Mouse (Mus musculus) cerebellum, postnatal 10 days (tissue): ENCODE results near the gene Ffar1.

Source experiments
- DNase-seq, 2 experiments: peaks; one replicate each; pipeline ENCODE4 v3.0.0; 2021; ENCODE audit warnings: mixed read lengths in 2 of 2

Gene Ffar1

GRCm38 (mm10) chr7:30861464-30861863 is at the start of gene Ffar1:
Gene Ffar1 (minus strand): TSS chr7:30861564.
- DNase-seq, result no peak

- no peak for DNase-seq
Measured at GRCm38 (mm10) chr7:30909773-30910172, 48.4 kb upstream of the Ffar1 start.

- DNase-seq, result no peak
Measured at GRCm38 (mm10) chr7:30908992-30909431, 47.6 kb upstream of the Ffar1 start.

- peak; percentile 28 to 43 for DNase-seq
Measured at GRCm38 (mm10) chr7:30908277-30908991, 47.1 kb upstream of the Ffar1 start.

GRCm38 (mm10) chr7:30904042-30904441 is 42.7 kb upstream of the Ffar1 start:
- DNase-seq, result peak; percentile 30 to 48

GRCm38 (mm10) chr7:30895217-30895616 is 33.9 kb upstream of the Ffar1 start:
- DNase-seq, result no peak

- no peak for DNase-seq
Measured at GRCm38 (mm10) chr7:30892515-30892914, 31.2 kb upstream of the Ffar1 start.

- no peak for DNase-seq
Measured at GRCm38 (mm10) chr7:30891746-30892145, 30.4 kb upstream of the Ffar1 start.

- DNase-seq, result no peak
Measured at GRCm38 (mm10) chr7:30890681-30891080, 29.3 kb upstream of the Ffar1 start.

GRCm38 (mm10) chr7:30888786-30889185 is 27.4 kb upstream of the Ffar1 start:
- no peak for DNase-seq

- DNase-seq, result peak; percentile 36 to 45
Measured at GRCm38 (mm10) chr7:30887568-30888188, 26.3 kb upstream of the Ffar1 start.

GRCm38 (mm10) chr7:30886852-30887251 is 25.5 kb upstream of the Ffar1 start:
- DNase-seq, result no peak

- peak; percentile 21 to 22 for DNase-seq
Measured at GRCm38 (mm10) chr7:30884047-30884446, 22.7 kb upstream of the Ffar1 start.

GRCm38 (mm10) chr7:30881367-30881766 is 20.0 kb upstream of the Ffar1 start:
- DNase-seq, result no peak

GRCm38 (mm10) chr7:30880176-30880575 is 18.8 kb upstream of the Ffar1 start, which contains the start of gene Cd22:
Gene Cd22 (minus strand): TSS chr7:30880342.
- no peak for DNase-seq

GRCm38 (mm10) chr7:30878950-30879349 is 17.6 kb upstream of the Ffar1 start:
- no peak for DNase-seq

- peak; percentile 91 to 94 for DNase-seq
Measured at GRCm38 (mm10) chr7:30873083-30873482, 11.7 kb upstream of the Ffar1 start.

- no peak for DNase-seq
Measured at GRCm38 (mm10) chr7:30863386-30863785, 2.0 kb upstream of the Ffar1 start.

GRCm38 (mm10) chr7:30859635-30860402 is 1.5 kb downstream of the Ffar1 start:
- DNase-seq, result peak; percentile 80 to 85

- peak; percentile 89 to 91 for DNase-seq
Measured at GRCm38 (mm10) chr7:30859290-30859634, 2.1 kb downstream of the Ffar1 start.

GRCm38 (mm10) chr7:30857746-30858145 is 3.6 kb downstream of the Ffar1 start:
- DNase-seq, result no peak

- DNase-seq, result no peak
Measured at GRCm38 (mm10) chr7:30856078-30856477, 5.3 kb downstream of the Ffar1 start, which contains the start of gene Ffar3. Gene Ffar3 (minus strand): TSS chr7:30856178.

- DNase-seq, result no peak
Measured at GRCm38 (mm10) chr7:30851421-30851820, 9.9 kb downstream of the Ffar1 start.

GRCm38 (mm10) chr7:30847934-30848333 is 13.4 kb downstream of the Ffar1 start:
- DNase-seq, result no peak
